Mouse (Mus musculus): ENCODE results near the gene Acly.

The Acly gene

DNA sequence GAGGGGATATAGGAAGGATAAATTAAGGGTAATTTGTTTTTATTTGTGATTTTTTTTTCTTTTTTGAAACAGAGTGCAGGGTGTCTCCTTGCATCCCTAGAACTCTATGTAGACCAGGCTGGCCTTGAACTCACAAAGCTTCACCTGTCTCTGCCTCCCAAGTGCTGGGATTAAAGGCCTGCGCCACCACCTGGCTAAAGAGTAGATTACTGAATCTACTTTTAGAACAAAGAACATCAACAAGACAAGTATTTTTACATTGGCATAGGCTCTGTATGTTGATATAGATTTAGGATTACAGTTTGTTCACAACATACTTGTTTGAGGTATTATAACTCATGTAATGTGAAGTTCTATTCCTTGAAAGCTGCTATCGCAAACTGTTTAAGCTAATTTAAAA lies 17.2 kb downstream of the Acly start:
- no peak for DNase-seq (ENCODE audit: low spot score)

DNA sequence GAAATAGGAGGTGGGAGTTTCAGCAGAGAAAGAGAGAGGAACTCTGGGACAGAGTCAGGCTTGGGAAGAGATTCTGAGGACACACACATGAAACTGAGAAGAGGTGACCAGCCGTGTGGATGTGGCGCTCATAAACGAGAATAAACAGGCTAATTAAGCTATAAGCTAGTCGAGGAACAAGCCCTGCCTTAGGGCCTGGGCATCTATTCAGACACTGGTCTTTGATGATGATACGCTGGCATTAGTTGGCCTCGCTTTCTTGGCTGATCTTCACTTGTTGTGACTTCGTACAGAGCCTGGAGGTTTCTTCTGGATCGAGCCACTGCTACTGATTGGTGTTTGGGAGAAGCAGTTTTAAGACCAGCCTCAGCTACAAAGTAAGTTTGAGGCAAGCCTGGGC lies 21.8 kb downstream of the Acly start:
- DNase-seq (ENCODE audit: low spot score): no peak

DNA sequence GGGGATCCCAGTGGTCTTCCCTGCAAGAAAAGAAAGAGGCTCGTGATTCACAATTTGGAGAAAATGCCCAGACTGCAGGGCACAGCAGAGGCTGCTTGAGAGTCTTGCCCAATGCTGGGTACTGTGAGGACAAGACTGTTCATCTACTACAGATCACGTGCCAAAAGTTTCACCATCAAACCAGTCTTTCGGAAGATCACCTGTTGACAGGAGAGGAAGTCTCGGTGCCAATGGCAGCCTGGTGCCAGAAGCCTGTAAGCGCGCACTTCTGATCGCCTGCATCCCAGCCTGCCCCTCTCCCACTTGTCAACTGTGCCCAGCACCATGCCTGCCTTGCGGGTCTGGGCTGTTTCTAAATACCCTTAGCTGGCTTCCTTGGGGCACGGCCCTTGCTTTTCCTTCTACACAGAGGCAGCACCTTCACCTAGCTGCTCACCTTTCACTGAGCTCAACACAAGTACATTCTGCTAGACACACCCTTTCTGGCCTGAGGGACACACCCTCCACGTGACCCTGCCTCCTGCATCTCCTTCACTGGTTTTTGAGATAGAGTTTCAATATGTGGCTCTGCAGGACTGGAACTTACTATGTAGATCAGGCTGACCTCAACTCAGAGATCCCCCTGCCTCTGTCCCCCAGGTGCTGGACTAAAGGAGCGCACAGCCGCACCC lies 22.7 kb downstream of the Acly start:
- no peak for DNase-seq (ENCODE audit: low spot score)

DNA sequence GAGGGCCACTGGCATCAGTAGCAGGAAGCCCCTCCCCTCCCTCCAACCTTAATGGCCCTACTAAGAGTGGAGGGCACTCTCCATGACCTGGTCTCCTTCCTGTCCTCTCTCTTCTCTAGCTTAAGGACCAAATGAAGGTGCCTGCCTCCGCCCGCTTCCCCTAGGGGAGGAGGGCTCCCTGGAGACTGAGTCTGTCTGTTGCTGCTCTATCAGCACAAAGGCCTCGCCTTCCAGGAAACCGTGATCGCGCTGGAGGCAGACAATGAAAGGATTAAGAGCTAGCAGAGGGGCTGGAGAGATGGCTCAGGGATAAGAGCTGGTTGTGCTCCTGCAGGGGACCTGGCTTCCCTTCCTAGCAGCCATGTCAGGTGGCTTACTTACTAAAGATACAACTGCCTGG lies 26.5 kb downstream of the Acly start:
- DNase-seq (ENCODE audit: low spot score): no peak

DNA sequence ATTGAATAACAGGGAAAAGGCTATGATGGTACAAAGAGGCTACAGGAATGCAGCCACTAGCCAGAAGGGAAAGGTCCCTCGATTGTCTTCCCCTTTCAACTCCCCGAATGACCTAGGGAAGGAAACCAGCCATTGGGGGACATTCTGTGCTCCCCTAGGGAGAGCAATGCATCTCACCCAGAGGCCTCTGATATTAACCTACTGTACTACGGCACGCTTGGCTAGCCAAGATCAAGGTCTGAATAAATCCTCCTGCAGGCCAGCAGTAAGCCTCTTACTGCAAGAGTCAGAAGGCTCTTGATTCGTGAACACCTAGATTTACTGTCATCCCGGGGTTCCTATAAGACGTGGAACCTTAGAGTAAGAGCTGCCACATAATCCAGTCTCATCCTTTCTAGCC lies 27.1 kb downstream of the Acly start:
- DNase-seq (ENCODE audit: low spot score): no peak

DNA sequence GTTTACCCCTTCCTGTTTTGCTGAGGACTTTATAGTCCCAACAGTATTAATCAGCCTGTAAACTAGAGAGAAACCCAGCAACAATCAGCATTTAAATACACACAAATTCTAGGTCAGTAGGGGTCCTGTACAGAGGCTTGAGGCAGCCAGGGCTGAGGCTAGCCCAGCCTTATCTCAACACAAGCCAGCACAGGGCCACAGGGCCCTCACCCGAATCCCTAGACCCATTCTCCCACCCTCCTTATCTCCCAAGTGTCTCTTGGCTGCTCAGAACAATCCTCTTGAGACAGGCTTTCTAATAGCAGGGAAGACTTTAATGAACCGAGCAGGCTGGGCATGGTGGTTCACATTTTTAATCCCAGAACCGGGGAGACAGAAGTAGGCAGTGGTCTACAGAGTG lies 27.6 kb downstream of the Acly start:
- no peak for DNase-seq (ENCODE audit: low spot score)

DNA sequence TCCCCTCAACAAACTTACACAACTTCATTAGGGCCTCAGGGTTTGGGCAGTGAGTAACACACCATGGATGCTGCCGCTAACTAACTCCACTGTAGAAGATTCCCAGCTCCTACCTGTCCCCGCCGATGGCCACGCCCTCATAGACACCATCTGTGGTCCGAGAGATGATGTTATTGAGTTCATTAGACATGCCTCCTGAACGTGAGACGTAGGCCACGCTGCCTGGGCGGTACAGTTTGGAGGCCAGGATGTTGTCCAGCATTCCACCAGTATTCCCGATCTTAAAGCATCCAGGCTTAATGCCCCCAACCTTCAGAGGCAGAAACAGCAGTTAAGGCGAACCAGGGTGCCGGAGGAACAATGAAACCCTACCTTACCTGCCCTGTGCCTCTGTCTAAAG lies 34.0 kb downstream of the Acly start:
- DNase-seq (ENCODE audit: low spot score): no peak

DNA sequence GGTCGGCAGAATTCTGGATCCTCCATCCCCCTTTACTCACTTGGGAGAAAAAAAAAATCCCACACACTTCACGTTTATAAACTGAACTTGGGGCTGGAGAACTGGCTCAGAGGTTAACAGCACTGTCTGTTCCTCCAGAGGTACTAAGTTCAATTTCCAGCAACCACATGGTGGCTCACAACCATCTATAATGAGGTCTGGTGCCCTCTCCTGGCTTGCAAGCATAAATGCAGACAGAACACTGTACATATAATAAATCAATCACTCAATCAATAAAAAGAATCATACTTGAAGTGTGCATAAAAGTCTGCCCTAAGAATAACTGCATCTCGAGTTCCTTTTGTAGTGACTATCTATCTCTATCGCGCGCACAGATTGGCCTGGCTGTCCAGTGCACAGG lies 36.8 kb downstream of the Acly start:
- no peak for DNase-seq (ENCODE audit: low spot score)

DNA sequence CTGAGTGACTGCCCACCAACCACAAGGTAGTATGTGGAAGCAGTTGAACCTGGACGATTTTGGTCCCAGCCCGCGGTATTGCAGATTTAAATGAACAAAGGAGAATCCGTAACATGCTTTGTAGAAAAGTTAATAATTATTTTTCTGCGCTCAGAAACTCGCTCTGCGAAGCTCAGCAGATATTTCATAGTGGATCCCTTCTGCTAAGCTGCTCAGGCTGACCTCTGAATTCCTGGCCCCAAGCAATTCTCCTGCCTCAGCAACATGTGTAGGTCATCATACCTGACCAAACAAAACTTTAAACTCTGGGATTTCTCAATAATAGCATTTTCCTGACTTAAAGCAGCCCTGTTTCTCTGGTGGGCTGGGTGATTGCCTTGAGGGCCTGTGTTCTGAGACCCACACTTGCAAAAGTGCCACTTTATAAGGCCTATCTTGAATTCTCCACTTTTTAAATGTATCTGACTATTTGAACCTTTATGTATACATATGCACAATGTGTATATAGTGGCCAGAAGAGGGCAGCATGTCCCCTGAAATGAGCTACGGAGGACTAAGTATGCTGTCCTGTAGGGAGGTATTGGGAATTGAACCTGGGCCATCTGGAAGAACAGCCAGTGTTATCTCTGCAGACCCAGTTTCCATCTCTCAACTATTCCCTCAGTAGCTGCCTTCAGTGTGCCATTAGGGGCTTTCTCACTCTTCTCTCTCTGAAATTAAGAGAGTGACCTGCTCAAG lies 41.8 kb downstream of the Acly start:
- DNase-seq (ENCODE audit: low spot score): no peak

DNA sequence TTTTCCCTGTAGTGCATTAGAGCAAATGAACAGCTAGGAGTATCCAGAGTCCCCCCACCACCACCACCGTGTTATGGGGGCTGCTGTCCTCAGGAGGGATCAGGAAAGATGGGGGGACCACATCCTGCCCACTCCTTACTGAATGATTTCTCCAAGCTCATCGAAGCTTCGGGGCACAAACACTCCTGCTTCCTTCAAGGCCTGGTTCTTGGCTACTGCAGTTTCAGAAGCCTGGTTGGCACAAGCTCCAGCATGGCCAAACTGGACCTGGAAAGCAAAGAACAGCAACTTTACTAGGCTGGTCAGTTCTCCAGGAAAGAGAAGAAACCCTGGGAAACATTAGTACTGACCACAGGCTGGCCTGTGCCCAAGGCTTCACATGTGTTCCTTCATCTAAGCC lies 43.3 kb downstream of the Acly start:
- DNase-seq (ENCODE audit: low spot score): no peak

DNA sequence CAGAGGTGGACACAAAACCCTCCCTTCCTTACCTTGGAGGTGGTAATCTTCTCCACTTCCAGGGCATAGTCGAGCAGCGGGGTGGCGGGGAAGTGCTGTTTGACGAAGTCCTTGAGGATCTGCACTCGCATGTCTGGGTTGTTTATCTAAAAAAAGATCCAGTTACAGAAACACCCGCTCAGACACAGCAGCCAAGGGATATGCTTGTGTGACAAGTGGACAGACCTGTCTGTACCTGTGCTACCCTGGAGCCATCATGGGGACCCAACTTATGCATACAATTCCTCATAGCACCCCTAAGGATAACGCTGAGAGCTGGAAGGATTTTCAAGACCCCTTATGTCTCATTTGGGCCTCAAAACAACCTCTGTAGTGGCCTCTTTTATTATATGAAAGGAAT lies 48.6 kb downstream of the Acly start:
- DNase-seq (ENCODE audit: low spot score): no peak

DNA sequence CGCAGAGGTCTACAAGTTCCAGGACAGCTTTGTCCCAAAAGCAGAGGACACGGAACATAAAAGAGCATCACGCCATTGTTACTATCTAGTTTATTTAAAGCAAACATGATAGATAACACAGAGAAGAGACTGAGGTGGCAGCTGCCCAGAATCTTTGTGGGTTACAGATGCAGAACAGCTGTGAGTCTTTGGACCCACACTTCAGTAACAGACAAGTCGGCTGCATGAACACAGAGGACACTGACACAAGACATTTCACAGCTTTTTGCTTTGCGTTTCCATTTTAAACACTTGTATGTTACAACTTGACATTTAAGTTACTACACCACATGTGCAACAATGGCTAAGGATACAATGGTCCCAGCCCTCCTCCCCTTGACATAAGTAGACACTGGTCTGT lies 51.5 kb downstream of the Acly start:
- DNase-seq (ENCODE audit: low spot score): no peak

DNA sequence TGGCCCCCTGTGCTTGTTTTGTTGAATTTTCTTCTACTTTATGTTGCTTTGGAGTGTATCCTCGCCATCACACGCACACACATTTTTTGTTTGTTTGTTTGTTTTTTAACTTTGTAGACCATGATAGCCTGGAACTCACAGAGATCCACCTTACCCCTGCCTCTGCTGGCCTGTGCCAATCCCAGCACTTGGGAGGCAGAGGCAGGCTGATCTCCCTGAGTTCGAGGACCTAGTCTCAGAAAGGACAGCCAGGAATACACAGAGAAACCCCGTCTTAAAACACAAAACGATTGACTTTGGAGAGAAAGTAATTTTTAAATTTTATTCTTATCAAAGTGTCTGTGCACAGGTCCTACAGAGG lies 54.9 kb downstream of the Acly start:
- DNase-seq (ENCODE audit: low spot score): no peak

DNA sequence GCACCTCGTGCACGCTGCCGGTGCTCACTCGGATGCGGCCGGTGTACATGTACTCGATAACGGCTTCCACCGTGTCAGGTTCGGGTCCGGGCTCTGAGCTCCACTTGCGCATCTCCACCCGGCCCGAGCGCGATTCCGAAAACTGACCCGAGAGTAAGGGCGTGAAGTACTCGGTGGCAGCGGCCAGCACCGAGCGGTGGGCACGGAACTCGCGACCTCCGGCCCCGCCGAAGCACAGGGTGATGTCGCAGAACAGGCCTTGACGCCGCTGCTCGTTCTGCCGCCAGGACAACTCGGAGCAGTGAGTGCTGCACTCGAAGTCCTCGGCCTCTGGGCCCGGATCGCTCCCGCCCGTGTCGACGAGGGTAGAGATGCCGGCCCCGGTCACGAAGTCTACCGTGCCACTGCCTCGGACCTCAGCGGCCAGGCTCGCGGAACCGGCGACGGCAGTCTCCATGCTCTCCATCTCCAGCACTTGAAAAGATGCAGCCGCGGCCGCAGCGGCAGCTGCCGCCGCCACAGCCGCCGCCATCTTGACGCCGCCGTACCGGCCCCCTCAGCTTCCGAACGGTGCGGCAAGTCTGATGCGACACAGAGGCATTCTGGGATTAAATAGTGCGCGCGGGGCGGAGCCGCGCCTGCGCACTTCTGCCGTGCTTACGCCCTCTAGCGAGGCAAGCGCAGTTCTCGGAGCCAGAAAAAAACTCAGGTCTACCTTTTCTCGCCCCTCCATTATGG lies 55.4 kb downstream of the Acly start, which contains the start of gene Klhl11:
TSS of gene Klhl11 (minus strand) at position 545 of the 738 bp plus-strand sequence.
- peak; percentile 88 for DNase-seq (ENCODE audit: low spot score)

DNA sequence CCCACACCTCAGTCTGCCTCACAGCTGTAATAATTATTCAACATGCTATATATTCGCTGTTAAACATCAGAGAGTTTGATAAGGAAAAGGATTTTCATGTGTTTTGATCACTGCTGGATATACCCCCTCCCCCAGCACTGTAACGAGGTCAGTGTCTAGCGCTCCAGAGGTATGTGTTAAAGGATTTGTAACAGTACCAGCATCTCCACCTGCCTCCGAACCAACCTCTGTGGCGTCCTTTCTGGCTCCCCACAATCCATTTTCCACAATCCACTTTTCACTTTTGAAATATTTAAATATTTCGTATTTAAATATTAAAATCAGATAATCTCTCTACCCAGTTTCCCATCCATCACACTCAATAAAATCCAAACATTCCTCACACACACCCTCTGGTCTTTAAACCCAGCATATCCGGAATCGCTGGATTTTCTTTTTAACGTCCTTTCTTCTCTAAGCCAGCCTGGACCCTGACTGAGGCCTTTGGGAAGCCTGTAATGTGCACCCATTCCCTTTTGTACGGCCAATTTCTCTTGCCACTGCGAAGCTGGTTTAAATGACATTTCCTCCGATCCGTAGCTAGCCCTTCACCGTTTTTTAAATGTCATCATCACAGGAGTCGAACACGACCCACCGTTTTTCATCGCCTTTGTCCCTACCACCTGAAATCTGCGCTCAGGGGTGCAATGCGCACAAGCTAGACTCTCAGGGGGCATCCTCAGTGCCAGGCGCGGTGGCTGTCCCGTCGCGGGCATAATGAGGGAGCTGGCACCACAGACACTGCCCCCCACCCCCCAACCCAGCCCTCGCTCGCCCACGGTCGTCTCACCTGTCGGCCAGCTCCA lies 56.2 kb downstream of the Acly start:
- DNase-seq (ENCODE audit: low spot score): no peak

DNA sequence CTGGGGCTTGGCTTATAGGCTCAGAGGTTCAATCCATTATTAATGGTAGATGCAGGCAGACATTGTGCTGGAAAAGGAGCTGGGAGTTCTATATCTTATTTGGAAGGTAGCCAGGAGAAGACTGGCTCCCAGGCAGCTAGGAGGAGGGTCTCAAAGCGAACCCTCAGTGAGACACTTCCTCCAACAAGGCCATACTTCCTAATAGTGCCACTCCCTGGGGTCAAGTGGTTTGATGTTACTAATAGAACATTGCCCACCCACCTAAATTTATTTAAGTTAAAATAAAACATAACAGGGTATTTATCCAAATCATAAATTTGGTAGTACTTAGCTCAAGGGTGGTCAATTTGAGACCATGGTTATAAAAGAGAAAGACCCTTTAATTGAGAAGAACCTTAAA lies 62.0 kb downstream of the Acly start:
- DNase-seq (ENCODE audit: low spot score): no peak

DNA sequence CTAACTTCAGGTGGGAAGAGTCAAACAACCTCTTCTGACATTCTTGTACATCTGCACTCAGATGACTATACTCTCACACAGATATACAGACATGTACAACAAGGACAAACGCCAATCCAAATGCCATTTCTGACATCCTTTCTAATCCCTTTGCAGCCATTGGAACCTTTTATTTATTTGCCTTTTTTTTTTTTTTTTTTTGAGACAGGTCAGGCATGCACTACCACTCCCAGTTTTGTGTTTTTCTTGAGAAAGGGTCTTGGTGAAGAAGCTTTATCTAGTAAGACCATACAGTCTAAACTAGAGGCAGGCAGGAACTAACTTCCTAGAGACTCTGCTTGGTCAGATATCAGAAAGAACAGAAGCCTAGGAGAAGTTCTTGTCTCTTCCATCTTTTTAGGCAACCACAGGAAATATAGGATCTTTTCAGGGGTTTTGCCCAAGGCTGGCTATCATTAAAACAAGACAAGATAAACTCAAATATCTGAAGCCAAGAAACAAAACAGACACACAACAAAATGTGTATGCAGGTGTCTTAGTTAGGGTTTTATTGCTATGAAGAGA lies 62.5 kb downstream of the Acly start:
- DNase-seq (ENCODE audit: low spot score): no peak

DNA sequence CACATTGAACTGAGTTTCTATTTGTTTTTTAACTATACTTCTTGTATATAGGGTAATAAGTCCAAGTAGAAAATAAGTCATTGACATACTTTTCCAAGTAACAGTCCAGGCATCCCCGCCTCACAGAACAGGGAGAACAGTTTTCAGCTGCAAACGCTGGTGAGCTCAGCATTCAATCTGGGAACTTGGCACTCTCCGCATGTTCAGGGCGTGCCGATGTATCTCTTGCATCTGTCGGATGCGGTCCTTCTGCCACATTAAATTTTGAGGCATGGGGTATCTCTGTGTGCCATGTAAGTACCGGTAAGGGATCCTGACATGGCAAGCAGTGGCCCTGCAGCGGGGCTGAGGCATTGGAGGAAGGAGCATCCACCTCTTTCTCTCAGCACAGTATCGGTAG lies 65.1 kb downstream of the Acly start:
- DNase-seq (ENCODE audit: low spot score): no peak

DNA sequence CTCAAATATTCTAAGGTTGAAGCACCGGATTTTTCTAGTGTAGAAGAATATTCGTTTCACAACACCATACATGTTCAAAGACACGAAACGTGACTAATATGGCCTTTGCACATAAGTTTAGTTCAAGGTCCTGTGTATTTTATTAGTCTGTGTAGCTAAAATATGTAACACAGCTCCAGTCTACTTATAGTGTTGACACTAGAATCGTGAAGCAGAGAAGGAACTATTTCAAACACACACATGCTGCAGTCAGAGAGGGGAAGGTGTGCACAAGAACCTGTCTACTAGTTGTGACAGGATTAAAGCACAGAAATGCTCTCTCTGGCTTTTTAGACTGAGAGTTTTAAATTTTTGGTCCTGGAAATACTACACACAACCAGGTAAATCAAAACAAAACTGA lies 70.1 kb downstream of the Acly start:
- no peak for DNase-seq (ENCODE audit: low spot score)

DNA sequence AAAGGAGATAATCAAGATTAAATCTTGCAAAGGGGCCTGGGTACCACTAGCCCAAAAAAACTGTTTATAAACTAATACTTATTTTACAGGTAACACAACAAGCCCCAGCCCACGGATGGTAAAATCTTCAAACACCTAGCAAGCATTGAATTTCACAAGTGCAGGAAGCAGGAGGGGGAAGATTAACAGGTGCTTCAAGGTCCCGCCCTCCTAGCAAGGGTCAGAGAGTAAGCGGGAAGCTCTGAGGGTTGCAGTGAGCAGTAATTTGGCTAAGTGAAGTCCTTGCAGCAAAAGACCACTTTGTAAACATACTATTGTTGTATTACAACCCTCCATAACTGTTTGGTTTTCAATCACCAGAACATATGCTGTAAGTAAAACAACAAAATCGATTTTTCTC lies 70.6 kb downstream of the Acly start:
- DNase-seq (ENCODE audit: low spot score): no peak

DNA sequence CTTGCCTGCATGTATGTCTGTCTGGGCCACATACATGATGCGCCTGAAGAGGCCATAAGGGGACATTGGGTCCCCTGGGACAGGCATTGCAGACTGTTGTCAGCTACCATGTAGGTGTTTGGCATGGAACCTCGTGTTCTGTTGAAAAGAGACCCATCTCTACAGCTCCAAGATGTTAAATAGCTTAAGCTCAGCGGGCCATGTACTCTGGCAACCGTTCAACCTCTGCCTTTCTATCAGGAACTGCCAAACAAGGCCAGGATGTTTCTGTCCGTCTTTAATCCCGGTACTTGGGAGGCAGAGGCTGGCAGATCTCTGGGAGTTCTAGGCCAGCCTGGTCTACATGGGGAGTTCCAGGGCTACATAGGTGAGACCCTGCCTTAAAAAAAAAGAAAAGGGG lies 85.2 kb downstream of the Acly start:
- no peak for DNase-seq (ENCODE audit: low spot score)

DNA sequence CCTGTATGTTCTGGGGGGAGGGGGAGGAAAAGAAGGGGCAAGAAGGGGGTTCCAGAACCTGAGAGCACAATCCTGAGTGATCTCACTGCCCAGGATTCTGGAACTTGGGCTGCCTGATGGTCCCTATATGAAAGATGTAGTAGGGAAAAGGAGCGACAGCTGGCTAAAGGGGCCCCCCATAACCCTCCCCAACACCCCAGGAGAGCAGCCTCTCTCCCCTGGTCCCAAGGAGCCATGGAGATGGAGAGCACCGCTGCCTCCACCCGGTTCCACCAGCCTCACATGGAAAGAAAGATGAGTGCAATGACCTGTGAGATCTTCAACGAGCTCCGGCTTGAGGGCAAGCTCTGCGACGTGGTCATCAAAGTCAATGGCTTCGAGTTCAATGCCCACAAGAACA lies 86.0 kb downstream of the Acly start, which contains the start of the genes Nt5c3b and Klhl10:
TSS of gene Nt5c3b (minus strand) at position 12 of the 400 bp plus-strand sequence.
TSS of gene Klhl10 (plus strand) at position 121 of the 400 bp plus-strand sequence.
- no peak for DNase-seq (ENCODE audit: low spot score)
